Mouse (Mus musculus): ENCODE data around the gene Prkn. TPM values are rescaled to one million over a fixed set of nuclear protein-coding genes. Genes with fewer than 3 reads are reported as not detected.
A peak's percentile ranks its signal among the peaks of the same experiment; 100 is the strongest.

Prkn gene
- total RNA-seq, 1 experiment = 1.7 TPM

DNA sequence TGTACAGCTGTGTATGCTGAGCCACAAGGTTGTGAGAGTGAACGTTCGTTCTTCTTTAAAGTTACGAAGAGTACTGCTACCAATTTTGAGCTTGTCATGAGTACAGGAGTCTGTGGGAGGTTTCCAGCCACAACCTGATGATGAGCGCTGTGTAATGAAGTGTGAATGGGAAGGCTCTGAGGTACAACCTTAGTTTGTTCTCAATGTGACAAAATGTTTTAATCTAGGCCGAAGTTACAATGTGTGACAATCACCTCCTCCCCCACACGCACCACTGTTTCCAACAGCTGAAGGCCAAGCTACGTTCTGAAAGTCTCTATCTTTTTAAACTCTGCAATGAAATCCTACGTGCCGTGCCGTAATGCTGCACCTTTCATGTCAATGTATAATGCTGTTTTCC is 1262.1 kb downstream of the Prkn start:
- DNase-seq (ENCODE audit: low read depth, low spot score) = no peak
- peaks cover 2% of the 10 kb centered on the region; the same call in 1 of the 2 replicates for H3K9me3 ChIP-seq (ENCODE audit: control insufficient read depth, insufficient read depth, low read depth, low read length)
- no peaks in the 10 kb centered on the region for H3K36me3 ChIP-seq (ENCODE audit: control insufficient read depth, insufficient read depth, low read length, poor library complexity, severe bottlenecking)
- H3K4me3 ChIP-seq (ENCODE audit: insufficient read depth in 1 of 2, low read depth in 1 of 2, low read length in 2 of 2, poor library complexity in 1 of 2, severe bottlenecking in 1 of 2) = no peak overlapping the region
- TF ChIP-seq ZNF384 (IDR thresholded peaks at IDR 0.05; ENCODE audit: low read depth, low read length) (no peak), HCFC1 (IDR thresholded peaks at IDR 0.05; ENCODE audit: borderline replicate concordance, insufficient read depth, low read length) (no peak), ZC3H11A (IDR thresholded peaks at IDR 0.05; ENCODE audit: borderline replicate concordance, low read depth, low read length) (no peak), MAFK (IDR thresholded peaks at IDR 0.05; ENCODE audit: insufficient read depth, low read depth, low read length) (no peak), CHD2 (IDR thresholded peaks at IDR 0.05; ENCODE audit: low read depth, low read length) (no peak)
- peaks cover 4 to 8% of the 10 kb centered on the region in 2 experiments; a peak in 3 of 4 replicates for H3K4me1 ChIP-seq (ENCODE audit: control insufficient read depth in 2 of 2, insufficient read depth in 2 of 2, low read length in 2 of 2, poor library complexity in 1 of 2)
- no peak overlapping the region for H3K27ac ChIP-seq (ENCODE audit: insufficient read depth, low read depth, low read length, poor library complexity, severe bottlenecking)
- H3K9ac ChIP-seq (ENCODE audit: insufficient read depth, low read depth, low read length, poor library complexity, severe bottlenecking) = no peak overlapping the region
- in situ Hi-C loops (cut with MboI; ENCODE audit: low sequenced_read_pairs in 2 of 2, unreplicated experiment in 2 of 2) = loop anchor here in 1 of 2 experiments (10.0 kb wide), 1 partner anchor 102 kb away; no protein-coding TSS in a partner anchor

GRCm38 (mm10) chr17:12103781-12104180 is 1263.6 kb downstream of the Prkn start:
- TF ChIP-seq ZC3H11A (IDR thresholded peaks at IDR 0.05; ENCODE audit: borderline replicate concordance, low read depth, low read length) = peak; percentile 77
- TF ChIP-seq ZNF384 (IDR thresholded peaks at IDR 0.05; ENCODE audit: low read depth, low read length) = no peak
- peak; percentile 58 for DNase-seq (ENCODE audit: low read depth, low spot score)
- Histone ChIP-seq H3K27ac (ENCODE audit: insufficient read depth, low read depth, low read length, poor library complexity, severe bottlenecking) (no peak overlapping the region), H3K36me3 (ENCODE audit: control insufficient read depth, insufficient read depth, low read length, poor library complexity, severe bottlenecking) (no peaks in the 10 kb centered on the region), H3K9me3 (ENCODE audit: control insufficient read depth, insufficient read depth, low read depth, low read length) (peaks cover 2% of the 10 kb centered on the region; the same call in 1 of the 2 replicates), H3K4me3 (ENCODE audit: insufficient read depth in 1 of 2, low read depth in 1 of 2, low read length in 2 of 2, poor library complexity in 1 of 2, severe bottlenecking in 1 of 2) (no peak overlapping the region), H3K4me1 (ENCODE audit: control insufficient read depth in 2 of 2, insufficient read depth in 2 of 2, low read length in 2 of 2, poor library complexity in 1 of 2) (peaks cover 4 to 9% of the 10 kb centered on the region in 2 experiments; a peak in 3 of 4 replicates), H3K9ac (ENCODE audit: insufficient read depth, low read depth, low read length, poor library complexity, severe bottlenecking) (no peak overlapping the region)
- in situ Hi-C loops (cut with MboI; ENCODE audit: low sequenced_read_pairs in 2 of 2, unreplicated experiment in 2 of 2) = loop anchor here in 1 of 2 experiments (10.0 kb wide), 1 partner anchor 101 kb away; no protein-coding TSS in a partner anchor

DNA sequence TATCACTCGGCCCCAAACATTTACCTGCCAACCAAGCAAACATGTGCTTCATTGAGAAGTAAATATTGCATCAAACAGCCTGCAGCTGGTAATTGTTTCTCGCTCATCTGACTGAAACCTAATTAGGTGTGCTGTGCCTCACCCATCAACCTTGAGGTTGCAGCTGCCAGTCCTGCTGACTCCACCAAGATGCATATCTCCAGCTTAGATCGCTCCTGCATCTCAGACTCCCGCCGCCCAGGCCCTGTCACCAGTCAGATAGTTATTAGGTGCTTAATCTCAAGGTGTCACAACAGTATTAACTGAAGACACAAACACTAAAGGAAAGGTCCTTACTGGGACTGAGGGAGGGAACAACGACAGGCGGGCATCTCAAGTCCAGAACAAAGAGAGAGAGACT is 1264.1 kb downstream of the Prkn start:
- peaks cover 4 to 9% of the 10 kb centered on the region in 2 experiments; a peak in 3 of 4 replicates for H3K4me1 ChIP-seq (ENCODE audit: control insufficient read depth in 2 of 2, insufficient read depth in 2 of 2, low read length in 2 of 2, poor library complexity in 1 of 2)
- no peak overlapping the region for H3K4me3 ChIP-seq (ENCODE audit: insufficient read depth in 1 of 2, low read depth in 1 of 2, low read length in 2 of 2, poor library complexity in 1 of 2, severe bottlenecking in 1 of 2)
- in situ Hi-C loops (cut with MboI; ENCODE audit: low sequenced_read_pairs in 2 of 2, unreplicated experiment in 2 of 2) = loop anchor here in 1 of 2 experiments (10.0 kb wide), 1 partner anchor 101 kb away; no protein-coding TSS in a partner anchor
- no peak for DNase-seq (ENCODE audit: low read depth, low spot score)
- no peak overlapping the region for H3K9ac ChIP-seq (ENCODE audit: insufficient read depth, low read depth, low read length, poor library complexity, severe bottlenecking)
- H3K36me3 ChIP-seq (ENCODE audit: control insufficient read depth, insufficient read depth, low read length, poor library complexity, severe bottlenecking) = no peaks in the 10 kb centered on the region
- no peak for TF ChIP-seq HCFC1 (IDR thresholded peaks at IDR 0.05; ENCODE audit: borderline replicate concordance, insufficient read depth, low read length)
- TF ChIP-seq ZC3H11A (IDR thresholded peaks at IDR 0.05; ENCODE audit: borderline replicate concordance, low read depth, low read length) = no peak
- TF ChIP-seq ZNF384 (IDR thresholded peaks at IDR 0.05; ENCODE audit: low read depth, low read length) = no peak
- TF ChIP-seq CHD2 (IDR thresholded peaks at IDR 0.05; ENCODE audit: low read depth, low read length) = no peak
- no peak for TF ChIP-seq MAFK (IDR thresholded peaks at IDR 0.05; ENCODE audit: insufficient read depth, low read depth, low read length)
- H3K27ac ChIP-seq (ENCODE audit: insufficient read depth, low read depth, low read length, poor library complexity, severe bottlenecking) = no peak overlapping the region
- peaks cover 2% of the 10 kb centered on the region; the same call in 1 of the 2 replicates for H3K9me3 ChIP-seq (ENCODE audit: control insufficient read depth, insufficient read depth, low read depth, low read length)

DNA sequence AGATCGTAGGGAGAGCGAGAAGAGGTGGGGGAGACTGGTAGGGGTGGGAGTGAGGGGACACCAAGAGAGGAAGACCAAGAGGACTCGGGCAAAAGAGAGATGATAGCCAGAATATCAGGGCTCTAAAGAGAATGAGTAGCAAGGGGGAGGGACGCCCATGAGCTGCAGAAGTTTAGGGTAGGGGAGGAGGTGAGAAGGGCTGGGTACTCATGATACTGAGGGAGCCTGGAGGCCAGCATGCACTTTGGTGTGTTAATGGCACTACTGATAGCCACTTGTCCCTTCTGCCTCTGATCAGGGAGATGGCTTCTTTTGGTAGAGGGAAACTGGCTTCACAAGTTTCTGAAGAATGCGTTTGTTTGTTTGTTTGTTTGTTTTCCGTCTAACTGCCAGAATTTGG is 1264.5 kb downstream of the Prkn start:
- Histone ChIP-seq H3K9ac (ENCODE audit: insufficient read depth, low read depth, low read length, poor library complexity, severe bottlenecking) (no peak overlapping the region), H3K9me3 (ENCODE audit: control insufficient read depth, insufficient read depth, low read depth, low read length) (peaks cover 2% of the 10 kb centered on the region; the same call in 1 of the 2 replicates), H3K27ac (ENCODE audit: insufficient read depth, low read depth, low read length, poor library complexity, severe bottlenecking) (no peak overlapping the region), H3K36me3 (ENCODE audit: control insufficient read depth, insufficient read depth, low read length, poor library complexity, severe bottlenecking) (no peaks in the 10 kb centered on the region), H3K4me1 (ENCODE audit: control insufficient read depth in 2 of 2, insufficient read depth in 2 of 2, low read length in 2 of 2, poor library complexity in 1 of 2) (peaks cover 4 to 9% of the 10 kb centered on the region in 2 experiments; a peak in 3 of 4 replicates), H3K4me3 (ENCODE audit: insufficient read depth in 1 of 2, low read depth in 1 of 2, low read length in 2 of 2, poor library complexity in 1 of 2, severe bottlenecking in 1 of 2) (no peak overlapping the region)
- in situ Hi-C loops (cut with MboI; ENCODE audit: low sequenced_read_pairs in 2 of 2, unreplicated experiment in 2 of 2) = loop anchor here in 1 of 2 experiments (10.0 kb wide), 1 partner anchor 100 kb away; no protein-coding TSS in a partner anchor
- DNase-seq (ENCODE audit: low read depth, low spot score) = no peak
- no peak for TF ChIP-seq CHD2 (IDR thresholded peaks at IDR 0.05; ENCODE audit: low read depth, low read length)
- no peak for TF ChIP-seq ZNF384 (IDR thresholded peaks at IDR 0.05; ENCODE audit: low read depth, low read length)
- no peak for TF ChIP-seq MAFK (IDR thresholded peaks at IDR 0.05; ENCODE audit: insufficient read depth, low read depth, low read length)
- no peak for TF ChIP-seq HCFC1 (IDR thresholded peaks at IDR 0.05; ENCODE audit: borderline replicate concordance, insufficient read depth, low read length)
- no peak for TF ChIP-seq ZC3H11A (IDR thresholded peaks at IDR 0.05; ENCODE audit: borderline replicate concordance, low read depth, low read length)
